9 mouse cellular contexts compared by ENCODE assay signal in genomic region chr3:132084680-132085079, GRCm38 (mm10). TPM values are rescaled to one million over a fixed set of nuclear protein-coding genes. Genes with fewer than 3 reads are reported as not detected.
DNase-seq lines count a peak whose midpoint lies in the region; ATAC-seq lines count a peak whose summit lies in the region.
"Had no signal": no experiment of that assay in that cellular context is flagged by ENCODE, and none has a peak within 500 bp of the region (broad histone marks: within the 10 kb centered on the region; RNA-seq: fewer than 3 reads in every experiment).

No protein-coding gene starts in this region.

- DNase-seq in urinary bladder, postnatal 10 days (ENCODE audit: low spot score), result no peak
- DNase-seq in urinary bladder, adult 18-20 months (ENCODE audit: low spot score in 2 of 2), result no peak
- no peak for DNase-seq in cerebellum, postnatal 25 days
- DNase-seq: thymus, postnatal 36 days had no signal

- H3K4me1 ChIP-seq in megakaryocyte, embryonic 14.5 days, result peaks cover 21% of the 10 kb centered on the region; the same call in 1 of the 2 replicates
- H3K4me1 ChIP-seq in hindbrain, embryonic 13.5 days (replicated peaks), result peaks cover 41% of the 10 kb centered on the region
- H3K4me1 ChIP-seq in limb, embryonic 15.5 days, result peaks cover 18% of the 10 kb centered on the region
- 0 out of 2 replicates have a peak, but pooled peaks cover 16% of the 10 kb centered on the region for H3K4me1 ChIP-seq in stomach, embryonic 16.5 days (ENCODE audit: control insufficient read depth, insufficient read depth, low read length)

- H3K4me3 ChIP-seq in megakaryocyte, embryonic 14.5 days (replicated peaks), result peak overlapping the region; percentile 33
- peak overlapping the region; percentile 50 for H3K4me3 ChIP-seq in hindbrain, embryonic 13.5 days
- H3K4me3 ChIP-seq in limb, embryonic 15.5 days, result peak overlapping the region; percentile 47
- H3K4me3 ChIP-seq in stomach, embryonic 16.5 days (replicated peaks; ENCODE audit: low read length), result peak overlapping the region; percentile 45

- 1% methylated on average over 8 of the region's 8 CpGs for WGBS in hindbrain, embryonic 13.5 days
- 0% methylated on average over 8 of the region's 8 CpGs for WGBS in limb, embryonic 15.5 days
- WGBS in stomach, embryonic 16.5 days, result 3% methylated on average over 8 of the region's 8 CpGs

- H3K9me3 ChIP-seq in megakaryocyte, embryonic 14.5 days, result no peaks in the 10 kb centered on the region
- no peaks in the 10 kb centered on the region for H3K9me3 ChIP-seq in hindbrain, embryonic 13.5 days
- no peaks in the 10 kb centered on the region for H3K9me3 ChIP-seq in limb, embryonic 15.5 days
- H3K9me3 ChIP-seq in stomach, embryonic 16.5 days (replicated peaks; ENCODE audit: control insufficient read depth, low read length), result no peaks in the 10 kb centered on the region

- no peak overlapping the region for H3K27ac ChIP-seq in hindbrain, embryonic 13.5 days
- H3K27ac ChIP-seq in limb, embryonic 15.5 days, result peak overlapping the region; percentile 79
- H3K27ac ChIP-seq in stomach, embryonic 16.5 days (ENCODE audit: low read length), result peak overlapping the region; percentile 16; the same call in 1 of the 2 replicates

- ATAC-seq in megakaryocyte, adult 5-6 weeks (ENCODE audit: poor library complexity, severe bottlenecking), result no peak
- ATAC-seq in hindbrain, embryonic 13.5 days (ENCODE audit: low FRiP score), result no peak
- no peak for ATAC-seq in limb, embryonic 15.5 days (ENCODE audit: insufficient number of reproducible peaks, low FRiP score, low TSS enrichment, low read depth)
- ATAC-seq in stomach, embryonic 16.5 days (ENCODE audit: insufficient read depth, low FRiP score), result no peak

- H3K36me3 ChIP-seq in megakaryocyte, embryonic 14.5 days (replicated peaks; ENCODE audit: low read length), result no peaks in the 10 kb centered on the region
- no peaks in the 10 kb centered on the region for H3K36me3 ChIP-seq in hindbrain, embryonic 13.5 days
- no peaks in the 10 kb centered on the region for H3K36me3 ChIP-seq in limb, embryonic 15.5 days
- no peaks in the 10 kb centered on the region for H3K36me3 ChIP-seq in stomach, embryonic 16.5 days (ENCODE audit: control insufficient read depth, insufficient read depth, low read length)

- H3K4me2 ChIP-seq in hindbrain, embryonic 13.5 days, result peak overlapping the region; percentile 97
- H3K4me2 ChIP-seq in limb, embryonic 15.5 days, result peak overlapping the region; percentile 88
- H3K4me2 ChIP-seq in stomach, embryonic 16.5 days (ENCODE audit: low read depth, low read length), result peak overlapping the region; percentile 61

- H3K27me3 ChIP-seq in megakaryocyte, embryonic 14.5 days (replicated peaks), result peaks cover 35% of the 10 kb centered on the region
- peaks cover 38% of the 10 kb centered on the region for H3K27me3 ChIP-seq in hindbrain, embryonic 13.5 days
- peaks cover 23% of the 10 kb centered on the region for H3K27me3 ChIP-seq in limb, embryonic 15.5 days
- H3K27me3 ChIP-seq in stomach, embryonic 16.5 days (ENCODE audit: control insufficient read depth, insufficient read depth, low read length), result peaks cover 12% of the 10 kb centered on the region

- peak overlapping the region; percentile 66; the same call in 1 of the 2 replicates for H3K9ac ChIP-seq in hindbrain, embryonic 13.5 days
- H3K9ac ChIP-seq in limb, embryonic 15.5 days, result peak overlapping the region; percentile 55
- peak overlapping the region; percentile 13 for H3K9ac ChIP-seq in stomach, embryonic 16.5 days (ENCODE audit: low read length)

RNA-seq across cellular contexts. Expression of gene Dkk2, which starts 0.4 kb away (rescaled TPM):
- 0.03 TPM in 1 of 2 replicates, not detected in the other for polyA plus RNA-seq in megakaryocyte, embryonic 14.5 days (2012; ENCODE audit: insufficient read depth, low replicate concordance)
- total RNA-seq in megakaryocyte, adult 5-6 weeks (2015), result not detected in 2 replicates
- not detected in 2 replicates for total RNA-seq in megakaryocyte, adult 5-6 weeks (2017)
- 2.4 and 5.7 TPM in 2 replicates for polyA plus RNA-seq in hindbrain, embryonic 13.5 days (2015; fragmentation: Nextera tagmentation; extraction: Ambion mirVana)
- 68.7 and 88.5 TPM in 2 replicates for polyA plus RNA-seq in limb, embryonic 15.5 days (2015; fragmentation: Nextera tagmentation; extraction: Ambion mirVana)
- polyA plus RNA-seq in stomach, embryonic 16.5 days (2015; fragmentation: Nextera tagmentation; extraction: Ambion mirVana), result 10.0 TPM in 2 replicates

Comparison
In these comparisons a context has a peak if more than half of its experiments do, and no peak if none do; other contexts are left out.
1. H3K9ac ChIP-seq: peak in every context shown above with its lines; median percentile 66 in hindbrain, embryonic 13.5 days; 55 in limb, embryonic 15.5 days; 13 in stomach, embryonic 16.5 days.